Comparison of ENCODE assay signal across 11 mouse cellular contexts in genomic region chr7:27756351-27757047, GRCm38 (mm10). TPM values are rescaled to one million over a fixed set of nuclear protein-coding genes. Genes with fewer than 3 reads are reported as not detected.
A peak's percentile ranks its signal among the peaks of the same experiment; 100 is the strongest.
DNase-seq lines count a peak whose midpoint lies in the region; ATAC-seq and TF ChIP-seq lines count a peak whose summit lies in the region.
"Had no signal": no experiment of that assay in that cellular context is flagged by ENCODE, and none has a peak within 500 bp of the region (broad histone marks: within the 10 kb centered on the region; RNA-seq: fewer than 3 reads in every experiment).

No protein-coding gene starts in this region.

- H3K9ac ChIP-seq in forebrain, embryonic 15.5 days (replicated peaks) = no peak overlapping the region
- no peak overlapping the region for H3K9ac ChIP-seq in midbrain, embryonic 14.5 days (replicated peaks; ENCODE audit: low read length)
- no peak overlapping the region for H3K9ac ChIP-seq in liver, embryonic 12.5 days
- H3K9ac ChIP-seq in heart, adult 2 months (ENCODE audit: low read depth, low read length) = no peak overlapping the region
- H3K9ac ChIP-seq: limb, embryonic 13.5 days had no signal

- H3K27me3 ChIP-seq in forebrain, embryonic 15.5 days = no peaks in the 10 kb centered on the region
- H3K27me3 ChIP-seq in midbrain, embryonic 14.5 days (ENCODE audit: control insufficient read depth, insufficient read depth, low read length) = no peaks in the 10 kb centered on the region
- H3K27me3 ChIP-seq in liver, embryonic 12.5 days (replicated peaks) = no peaks in the 10 kb centered on the region
- H3K27me3 ChIP-seq in heart, adult 2 months (ENCODE audit: control insufficient read depth, insufficient read depth, low read length) = no peaks in the 10 kb centered on the region
- H3K27me3 ChIP-seq: limb, embryonic 13.5 days had no signal

- no peaks in the 10 kb centered on the region for H3K79me2 ChIP-seq in heart, adult 2 months (replicated peaks; ENCODE audit: control insufficient read depth, insufficient read depth, low read length)

- H3K9me3 ChIP-seq in forebrain, embryonic 15.5 days = no peaks in the 10 kb centered on the region
- peaks cover under 1% of the 10 kb centered on the region; the same call in 1 of the 2 replicates for H3K9me3 ChIP-seq in midbrain, embryonic 14.5 days (ENCODE audit: control insufficient read depth, low read length)
- 0 out of 2 replicates have a peak, but pooled peaks cover 4% of the 10 kb centered on the region for H3K9me3 ChIP-seq in liver, embryonic 12.5 days (replicated peaks)

- 4% methylated on average over 5 of the region's 5 CpGs for WGBS in forebrain, embryonic 15.5 days
- 6% methylated on average over 5 of the region's 5 CpGs for WGBS in midbrain, embryonic 14.5 days
- 54% methylated on average over 5 of the region's 5 CpGs for WGBS in liver, embryonic 12.5 days (ENCODE audit: insufficient replicate concordance)
- WGBS in heart, adult 2 months = 44% methylated on average over 5 of the region's 5 CpGs

- ATAC-seq in forebrain, embryonic 15.5 days (replicated peaks) = peak; percentile 80
- ATAC-seq in midbrain, embryonic 14.5 days (ENCODE audit: low FRiP score, low TSS enrichment) = peak; percentile 55; the same call in 1 of the 2 replicates
- ATAC-seq in liver, embryonic 12.5 days = no peak

- TF ChIP-seq EP300 in heart, adult 2 months (IDR thresholded peaks at IDR 0.05; ENCODE audit: insufficient read depth, low read depth, low read length) = no peak

- H3K27ac ChIP-seq in forebrain, embryonic 15.5 days (replicated peaks) = peak overlapping the region; percentile 68
- peak overlapping the region; percentile 77 for H3K27ac ChIP-seq in midbrain, embryonic 14.5 days (replicated peaks; ENCODE audit: low read depth, low read length)
- H3K27ac ChIP-seq in liver, embryonic 12.5 days = no peak overlapping the region
- no peak overlapping the region for H3K27ac ChIP-seq in heart, adult 2 months
- H3K27ac ChIP-seq: limb, embryonic 13.5 days had no signal

- intact Hi-C loops in left cerebral cortex, postnatal 14 days (cut with DNase I) = no loop called here
- intact Hi-C loops in heart, adult 2 months (cut with DNase I) = no loop called here

- H3K36me3 ChIP-seq in forebrain, embryonic 15.5 days = peaks cover 13% of the 10 kb centered on the region
- peaks cover 12% of the 10 kb centered on the region for H3K36me3 ChIP-seq in midbrain, embryonic 14.5 days (ENCODE audit: control insufficient read depth, insufficient read depth, low read length)
- H3K36me3 ChIP-seq in liver, embryonic 12.5 days = peaks cover 2% of the 10 kb centered on the region
- H3K36me3 ChIP-seq in heart, adult 2 months (ENCODE audit: control insufficient read depth, insufficient read depth, low read length) = no peaks in the 10 kb centered on the region

- H3K4me3 ChIP-seq in forebrain, embryonic 15.5 days = no peak overlapping the region
- no peak overlapping the region for H3K4me3 ChIP-seq in midbrain, embryonic 14.5 days (replicated peaks; ENCODE audit: low read depth, low read length)
- no peak overlapping the region for H3K4me3 ChIP-seq in liver, embryonic 12.5 days
- H3K4me3 ChIP-seq in heart, adult 2 months = no peak overlapping the region
- H3K4me3 ChIP-seq: limb, embryonic 13.5 days had no signal

- TF ChIP-seq POLR2A in heart, adult 2 months (IDR thresholded peaks at IDR 0.05; ENCODE audit: insufficient read depth, low read depth, low read length) = no peak

- H3K4me2 ChIP-seq in forebrain, embryonic 15.5 days (replicated peaks) = no peak overlapping the region
- H3K4me2 ChIP-seq in midbrain, embryonic 14.5 days (ENCODE audit: low read length) = 0 out of 2 replicates have a peak overlapping the region, but pooled peaks have one; percentile 7
- no peak overlapping the region for H3K4me2 ChIP-seq in liver, embryonic 12.5 days
- H3K4me2 ChIP-seq: limb, embryonic 13.5 days had no signal

- peaks cover 13% of the 10 kb centered on the region for H3K4me1 ChIP-seq in forebrain, embryonic 15.5 days
- peaks cover 7% of the 10 kb centered on the region for H3K4me1 ChIP-seq in midbrain, embryonic 14.5 days (ENCODE audit: control insufficient read depth, insufficient read depth, low read length)
- no peaks in the 10 kb centered on the region for H3K4me1 ChIP-seq in liver, embryonic 12.5 days
- H3K4me1 ChIP-seq in heart, adult 2 months (ENCODE audit: control insufficient read depth, insufficient read depth, low read length) = no peaks in the 10 kb centered on the region
- H3K4me1 ChIP-seq: limb, embryonic 13.5 days had no signal

- DNase-seq in left cerebral cortex, postnatal 14 days (ENCODE audit: low spot score in 2 of 2) = peak; percentile 51 to 68
- no peak for DNase-seq in left cerebral cortex, adult 8-10 months (ENCODE audit: low spot score in 2 of 2)
- DNase-seq in midbrain, embryonic 14.5 days = peak; percentile 78
- peak; percentile 29 for DNase-seq in right cerebral cortex, postnatal 25 days
- DNase-seq in spleen, postnatal 36 days (ENCODE audit: low spot score in 2 of 2) = no peak
- DNase-seq in heart, adult 2 months = no peak
- DNase-seq: heart, postnatal 14 days; thymus, postnatal 25 days had no signal

- TF ChIP-seq CTCF in heart, adult 2 months (IDR thresholded peaks at IDR 0.05) = no peak

RNA-seq across cellular contexts. Expression of gene Zfp60, which starts 25.3 kb away (rescaled TPM):
- 10 to 100 TPM; 33.7 to 34.4 TPM for total RNA-seq in left cerebral cortex, postnatal 14 days (2021)
- total RNA-seq in left cerebral cortex, adult 8-10 months (2022) = 10 to 100 TPM; 38.2 to 46.6 (median 42.1) TPM
- polyA plus RNA-seq in forebrain, embryonic 15.5 days (2015; fragmentation: Nextera tagmentation; extraction: Ambion mirVana) = 126 and 128 TPM in 2 replicates
- 89.9 and 125 TPM in 2 replicates for polyA plus RNA-seq in midbrain, embryonic 14.5 days (2014; fragmentation: Nextera tagmentation; extraction: Ambion mirVana)
- 8.0 and 9.2 TPM in 2 replicates for polyA plus RNA-seq in liver, embryonic 12.5 days (2016; fragmentation: Nextera tagmentation; extraction: Ambion mirVana)
- 1 to 10 TPM; 8.8 to 8.9 TPM for total RNA-seq in heart, adult 2 months (2021)
- 1.6 and 3.7 TPM in 2 replicates for polyA plus RNA-seq in heart, adult 2 months (2012; rRNA removed)

RNA-seq across cellular contexts. Expression of gene Zfp626, which starts 50.5 kb away (rescaled TPM):
- 1 to 10 TPM; 8.1 to 8.7 TPM for total RNA-seq in left cerebral cortex, postnatal 14 days (2021)
- total RNA-seq in left cerebral cortex, adult 8-10 months (2022) = 10 to 100 TPM in 1 of 4 experiments, 1 to 10 TPM in 3; 9.3 to 11.0 (median 9.5) TPM
- polyA plus RNA-seq in forebrain, embryonic 15.5 days (2015; fragmentation: Nextera tagmentation; extraction: Ambion mirVana) = 2.8 and 3.0 TPM in 2 replicates
- polyA plus RNA-seq in midbrain, embryonic 14.5 days (2014; fragmentation: Nextera tagmentation; extraction: Ambion mirVana) = 2.4 and 2.6 TPM in 2 replicates
- polyA plus RNA-seq in liver, embryonic 12.5 days (2016; fragmentation: Nextera tagmentation; extraction: Ambion mirVana) = 0.89 and 1.0 TPM in 2 replicates
- total RNA-seq in heart, adult 2 months (2021) = 1 to 10 TPM; 5.1 to 5.2 TPM
- polyA plus RNA-seq in heart, adult 2 months (2012; rRNA removed) = 0.68 and 1.4 TPM in 2 replicates

Comparison
In these comparisons a context has a peak if more than half of its experiments do, and no peak if none do; other contexts are left out.
1. DNase-seq: peak in left cerebral cortex, postnatal 14 days (2 of 2), midbrain, embryonic 14.5 days (single experiment) and right cerebral cortex, postnatal 25 days (single experiment); none in left cerebral cortex, adult 8-10 months (0 of 2), spleen, postnatal 36 days (0 of 2) and heart, adult 2 months (0 of 2).
2. H3K27ac ChIP-seq: peak in forebrain, embryonic 15.5 days (single experiment) and midbrain, embryonic 14.5 days (single experiment); none in liver, embryonic 12.5 days (single experiment) and heart, adult 2 months (single experiment).